8 mouse cellular contexts compared by ENCODE assay signal in the genomic region with DNA sequence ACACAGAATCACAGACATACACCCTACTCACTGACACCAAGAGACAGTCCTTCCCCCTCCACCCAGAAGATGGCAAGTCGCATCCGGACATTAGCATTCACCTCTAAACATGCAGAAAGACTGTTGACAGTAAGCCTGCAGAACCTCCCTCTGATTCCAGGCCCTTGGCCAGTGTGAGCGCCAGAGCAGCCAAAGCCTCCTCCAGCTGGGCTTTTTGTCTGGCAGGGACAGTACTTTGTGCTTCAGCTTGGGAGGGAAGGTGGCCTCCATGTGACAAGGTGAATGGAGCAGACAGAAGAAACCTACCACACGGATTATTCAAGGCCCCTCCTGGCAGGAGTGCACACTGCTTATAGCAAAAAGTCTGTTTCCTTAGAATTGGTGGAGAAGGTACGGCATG. TPM values are rescaled to one million over a fixed set of nuclear protein-coding genes. Genes with fewer than 3 reads are reported as not detected.
DNase-seq lines count a peak whose midpoint lies in the region; ATAC-seq and TF ChIP-seq lines count a peak whose summit lies in the region.

No protein-coding gene starts in this region.

- H3K9me3 ChIP-seq in neural tube, embryonic 13.5 days, result no peaks in the 10 kb centered on the region
- H3K9me3 ChIP-seq in liver, postnatal 0 days (ENCODE audit: low read length), result no peaks in the 10 kb centered on the region

- no peaks in the 10 kb centered on the region for H3K27me3 ChIP-seq in neural tube, embryonic 13.5 days
- no peaks in the 10 kb centered on the region for H3K27me3 ChIP-seq in liver, postnatal 0 days (ENCODE audit: insufficient read depth, low read length)

- ATAC-seq in CD4-positive, CD25-positive, alpha-beta regulatory T cell, adult 4 months, result no peak
- no peak for ATAC-seq in neural tube, embryonic 13.5 days (ENCODE audit: low read depth)
- no peak for ATAC-seq in liver, postnatal 0 days

- peak overlapping the region; percentile 20 for H3K27ac ChIP-seq in neural tube, embryonic 13.5 days (replicated peaks)
- H3K27ac ChIP-seq in liver, postnatal 0 days (ENCODE audit: low read depth), result peak overlapping the region; percentile 29; the same call in 1 of the 2 replicates

- 68% methylated on average over 5 of the region's 5 CpGs for WGBS in neural tube, embryonic 13.5 days
- WGBS in liver, postnatal 0 days (ENCODE audit: insufficient replicate concordance), result 80% methylated on average over 5 of the region's 5 CpGs

- peak; percentile 38 for DNase-seq in CD4-positive, CD25-positive, alpha-beta regulatory T cell, adult 2 months (ENCODE audit: low read depth, low spot score)
- DNase-seq in neural tube, embryonic 10.5 days (ENCODE audit: extremely low spot score, low spot score), result no peak
- DNase-seq in gastrocnemius, postnatal 4 days (ENCODE audit: low spot score in 2 of 2), result peak; percentile 24 to 70
- no peak for DNase-seq in liver, postnatal 0 days
- DNase-seq in spleen, postnatal 36 days (ENCODE audit: low spot score in 2 of 2), result no peak
- no peak for DNase-seq in layer of hippocampus, adult 11-12 months (ENCODE audit: low spot score)

- H3K9ac ChIP-seq in neural tube, embryonic 13.5 days, result no peak overlapping the region
- H3K9ac ChIP-seq in liver, postnatal 0 days (replicated peaks), result no peak overlapping the region

- H3K4me1 ChIP-seq in neural tube, embryonic 13.5 days (replicated peaks), result peaks cover 84% of the 10 kb centered on the region
- peaks cover 64% of the 10 kb centered on the region for H3K4me1 ChIP-seq in liver, postnatal 0 days (ENCODE audit: insufficient read depth)

- H3K4me3 ChIP-seq in neural tube, embryonic 13.5 days, result no peak overlapping the region
- no peak overlapping the region for H3K4me3 ChIP-seq in liver, postnatal 0 days (ENCODE audit: low read depth, low read length)

- TF ChIP-seq EP300 in liver, postnatal 0 days (IDR thresholded peaks at IDR 0.05; ENCODE audit: low read depth), result no peak

- no peak for TF ChIP-seq CTCF in liver, postnatal 0 days (IDR thresholded peaks at IDR 0.05; ENCODE audit: low read depth)

- H3K36me3 ChIP-seq in neural tube, embryonic 13.5 days, result no peaks in the 10 kb centered on the region
- peaks cover 6% of the 10 kb centered on the region; the same call in 1 of the 2 replicates for H3K36me3 ChIP-seq in liver, postnatal 0 days (replicated peaks; ENCODE audit: insufficient read depth, low read length)

- H3K4me2 ChIP-seq in neural tube, embryonic 13.5 days, result no peak overlapping the region
- no peak overlapping the region for H3K4me2 ChIP-seq in liver, postnatal 0 days (ENCODE audit: low read depth, low read length)

RNA-seq across cellular contexts. Expression of a gene that starts 7.4 kb away (rescaled TPM):
- 100 to 1,000 TPM in 1 of 2 experiments, 10 to 100 TPM in 1; 73.4 to 102 TPM for polyA plus RNA-seq in CD4-positive, CD25-positive, alpha-beta regulatory T cell, adult 4 months (2017; shearing (Covaris generic))
- polyA plus RNA-seq in neural tube, embryonic 13.5 days (2015; fragmentation: Nextera tagmentation; extraction: Ambion mirVana), result 13.9 and 16.0 TPM in 2 replicates
- total RNA-seq in gastrocnemius, postnatal 4 days (2021), result 10 to 100 TPM; 44.6 to 48.9 TPM
- 15.2 and 17.2 TPM in 2 replicates for polyA plus RNA-seq in liver, postnatal 0 days (2015; fragmentation: Nextera tagmentation; extraction: Ambion mirVana)

RNA-seq across cellular contexts. Expression of a gene that starts 46.2 kb away (rescaled TPM):
- 10 to 100 TPM; 55.3 to 58.5 TPM for polyA plus RNA-seq in CD4-positive, CD25-positive, alpha-beta regulatory T cell, adult 4 months (2017; shearing (Covaris generic))
- polyA plus RNA-seq in neural tube, embryonic 13.5 days (2015; fragmentation: Nextera tagmentation; extraction: Ambion mirVana), result 81.4 and 87.9 TPM in 2 replicates
- total RNA-seq in gastrocnemius, postnatal 4 days (2021), result 10 to 100 TPM; 15.7 to 21.1 TPM
- 14.1 and 15.0 TPM in 2 replicates for polyA plus RNA-seq in liver, postnatal 0 days (2015; fragmentation: Nextera tagmentation; extraction: Ambion mirVana)

RNA-seq across cellular contexts. Expression of a gene that starts 52.7 kb away (rescaled TPM):
- polyA plus RNA-seq in CD4-positive, CD25-positive, alpha-beta regulatory T cell, adult 4 months (2017; shearing (Covaris generic)), result 10 to 100 TPM; 35.2 to 37.9 TPM
- polyA plus RNA-seq in neural tube, embryonic 13.5 days (2015; fragmentation: Nextera tagmentation; extraction: Ambion mirVana), result 35.1 and 44.2 TPM in 2 replicates
- 10 to 100 TPM; 33.1 to 37.7 TPM for total RNA-seq in gastrocnemius, postnatal 4 days (2021)
- 13.0 and 15.5 TPM in 2 replicates for polyA plus RNA-seq in liver, postnatal 0 days (2015; fragmentation: Nextera tagmentation; extraction: Ambion mirVana)

Comparison
In these comparisons a context has a peak if more than half of its experiments do, and no peak if none do; other contexts are left out.
1. DNase-seq: peak in CD4-positive, CD25-positive, alpha-beta regulatory T cell, adult 2 months (single experiment) and gastrocnemius, postnatal 4 days (2 of 2); none in neural tube, embryonic 10.5 days (single experiment), liver, postnatal 0 days (single experiment), spleen, postnatal 36 days (0 of 2) and layer of hippocampus, adult 11-12 months (single experiment).